Mouse (Mus musculus): Measurements from ENCODE around the gene Prr15l.

The Prr15l gene

DNA sequence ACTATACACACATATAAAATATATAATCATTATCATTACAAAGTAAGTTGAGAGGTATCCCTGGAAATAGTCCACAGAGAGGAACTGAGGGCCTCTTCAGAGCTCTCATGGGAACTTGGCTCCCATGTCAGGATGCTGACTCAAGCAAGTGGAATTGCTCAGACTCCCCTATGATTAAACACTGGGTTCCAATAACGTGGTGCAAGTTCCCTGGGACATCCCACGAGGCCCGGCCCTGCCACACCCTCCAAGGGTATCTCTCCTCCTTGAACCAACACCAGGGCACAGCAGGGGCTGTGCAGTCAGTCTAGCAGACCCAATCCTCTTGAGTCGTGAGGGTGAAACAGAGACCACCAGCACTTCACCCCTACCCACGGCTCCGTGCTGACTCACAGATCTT lies 8.9 kb upstream of the Prr15l start:
- no peak for DNase-seq (ENCODE audit: low spot score in 2 of 2)

DNA sequence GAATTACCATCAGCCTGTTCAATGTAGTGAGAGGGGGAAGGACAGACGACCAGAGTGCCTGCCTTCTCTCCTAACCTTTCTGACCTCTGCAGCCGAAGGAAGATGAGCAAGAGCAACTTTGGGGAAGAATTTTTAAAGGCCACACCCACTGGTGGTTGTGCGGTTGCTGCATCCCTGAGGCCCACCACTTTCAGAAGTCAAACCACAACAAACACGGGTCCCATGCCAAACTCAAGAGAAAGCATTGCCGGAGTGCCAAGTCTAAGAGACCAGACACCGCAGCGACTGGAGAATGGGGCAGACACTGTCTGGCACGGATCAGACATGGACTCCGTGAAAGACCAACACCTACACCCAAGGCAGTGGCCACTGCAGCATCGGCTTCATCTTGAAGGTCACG lies 3.0 kb upstream of the Prr15l start:
- DNase-seq (ENCODE audit: low spot score in 2 of 2) = no peak

DNA sequence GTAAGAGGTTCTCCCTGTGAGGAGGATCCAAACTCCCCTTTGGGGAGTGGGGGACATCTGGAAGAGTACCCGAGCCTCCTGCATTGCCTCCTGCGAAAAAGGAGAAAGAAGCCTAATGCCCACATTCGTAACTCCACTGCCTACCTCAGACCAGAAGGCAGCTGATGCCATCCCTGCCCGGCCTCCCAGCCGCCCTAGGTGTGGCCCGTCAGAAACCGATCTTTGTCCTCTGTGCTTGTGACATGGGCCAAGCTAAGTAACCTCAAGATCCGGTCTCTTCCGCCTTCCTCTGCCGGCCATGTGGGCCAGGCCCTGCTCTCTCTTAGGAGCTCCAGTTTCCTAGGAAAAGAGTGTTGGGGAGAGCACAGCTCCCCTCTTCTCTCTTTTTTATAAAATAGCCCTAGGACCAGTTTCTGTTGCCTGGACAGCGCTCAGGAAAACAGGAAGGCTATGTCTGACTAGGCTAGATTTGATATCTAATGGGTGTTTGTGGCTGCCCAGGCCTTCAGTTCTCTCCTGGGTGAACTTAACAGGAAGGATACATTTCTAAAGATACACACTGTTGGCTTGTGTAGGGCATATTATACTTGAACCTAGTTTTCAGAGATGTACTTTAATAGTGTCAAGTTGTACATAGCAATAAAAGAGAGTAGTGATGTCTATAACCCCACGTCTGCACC lies 2.3 kb upstream of the Prr15l start:
- DNase-seq (ENCODE audit: low spot score in 2 of 2) = no peak

DNA sequence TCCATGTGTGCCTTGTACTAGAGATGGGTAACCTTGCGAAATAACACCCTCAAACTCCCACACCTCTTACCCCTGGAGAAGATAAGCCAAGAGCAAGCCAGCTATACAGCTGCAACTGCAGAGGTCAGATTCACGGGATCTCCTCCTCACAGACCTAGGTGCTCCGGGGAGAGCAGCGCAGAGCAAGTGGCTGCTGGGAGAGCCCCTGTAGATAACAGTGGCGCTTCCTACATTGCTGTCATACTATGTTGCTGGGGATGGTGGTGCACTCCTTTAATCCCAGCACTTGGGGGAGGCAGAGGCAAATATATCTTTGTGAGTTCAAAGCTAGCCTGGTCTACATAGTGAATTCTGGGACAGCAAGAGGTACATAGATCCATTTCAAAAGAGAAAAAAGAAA lies 1.3 kb upstream of the Prr15l start:
- no peak for DNase-seq (ENCODE audit: low spot score in 2 of 2)

DNA sequence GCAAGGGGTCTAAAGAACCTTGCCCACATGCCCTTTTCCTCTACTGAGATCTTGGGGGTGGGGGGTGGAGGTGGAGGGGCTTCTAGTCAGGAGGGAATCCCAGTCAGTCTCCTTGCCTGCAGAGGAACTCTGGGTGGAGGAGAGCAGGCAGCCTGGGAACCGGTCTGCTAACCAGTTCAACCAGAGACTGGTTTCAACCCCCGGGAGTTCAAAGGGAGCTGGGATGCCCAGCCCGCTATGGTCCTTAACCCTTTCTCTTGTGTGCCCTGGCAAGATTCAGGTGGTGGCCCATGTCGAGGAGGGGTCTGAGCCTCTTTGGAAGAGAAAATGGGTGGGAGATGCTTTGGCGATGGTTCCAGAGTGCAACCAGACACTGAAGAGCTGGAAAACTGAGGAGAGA lies 787 bp downstream of the Prr15l start:
- no peak for DNase-seq (ENCODE audit: low spot score in 2 of 2)

DNA sequence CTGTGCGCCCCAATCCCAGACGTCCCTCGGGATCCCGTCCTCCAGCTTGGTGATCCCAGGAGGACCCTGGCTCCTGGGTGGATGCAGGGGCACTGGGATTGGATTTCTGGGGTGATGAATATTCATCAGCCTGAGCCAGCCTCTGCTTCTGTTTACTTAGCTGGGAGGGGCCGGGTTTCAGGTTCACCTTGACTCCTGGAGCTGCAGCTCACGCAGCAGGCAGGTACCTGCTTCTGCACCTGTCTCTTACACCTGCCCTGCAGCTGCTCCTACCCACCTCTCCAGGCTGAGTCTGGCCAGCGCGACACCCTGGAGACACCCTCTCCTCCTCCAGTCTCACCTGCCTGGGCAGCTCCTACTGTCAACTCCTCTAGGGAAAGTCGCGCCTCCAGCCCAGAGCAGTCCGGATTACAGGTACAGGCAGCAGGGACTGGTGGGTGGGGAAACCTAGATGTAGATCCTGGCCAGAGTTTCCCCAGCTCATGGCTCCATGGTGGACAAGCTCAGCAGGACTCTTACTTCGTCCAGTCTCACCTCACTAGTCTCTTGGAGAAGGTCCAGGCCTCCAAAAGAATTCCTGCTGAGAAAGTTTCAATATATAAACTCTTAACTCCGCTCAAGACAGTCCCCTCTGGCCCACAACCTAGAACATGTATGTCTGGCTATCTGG lies 1.3 kb downstream of the Prr15l start:
- no peak for DNase-seq (ENCODE audit: low spot score in 2 of 2)

DNA sequence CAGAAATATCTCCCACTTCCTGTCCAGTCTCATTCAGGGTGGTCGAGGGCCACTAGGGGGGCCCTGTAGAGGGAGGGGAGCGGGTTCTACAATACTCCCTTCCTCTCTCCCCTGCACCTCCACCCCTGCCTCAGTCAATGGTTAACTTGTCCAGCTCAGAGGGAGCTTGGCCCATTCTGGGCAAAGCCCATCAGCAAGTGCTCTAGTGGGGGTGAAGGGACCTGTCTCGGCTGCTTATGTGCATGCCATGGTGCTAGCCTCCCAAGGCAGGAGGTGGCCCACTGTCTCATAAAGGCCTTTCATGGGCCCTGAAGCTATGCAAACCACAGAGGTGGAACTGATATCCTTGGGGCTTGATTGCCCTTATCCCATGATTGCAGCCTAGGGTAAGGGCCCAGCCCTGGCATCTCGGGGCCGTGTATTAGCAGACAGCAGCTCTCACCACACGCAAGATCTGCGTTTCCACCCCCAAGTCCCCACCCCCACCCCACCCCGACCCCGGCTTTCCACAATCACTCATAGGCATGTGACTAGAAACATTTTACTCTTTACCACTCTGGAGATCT lies 1.9 kb downstream of the Prr15l start:
- no peak for DNase-seq (ENCODE audit: low spot score in 2 of 2)

DNA sequence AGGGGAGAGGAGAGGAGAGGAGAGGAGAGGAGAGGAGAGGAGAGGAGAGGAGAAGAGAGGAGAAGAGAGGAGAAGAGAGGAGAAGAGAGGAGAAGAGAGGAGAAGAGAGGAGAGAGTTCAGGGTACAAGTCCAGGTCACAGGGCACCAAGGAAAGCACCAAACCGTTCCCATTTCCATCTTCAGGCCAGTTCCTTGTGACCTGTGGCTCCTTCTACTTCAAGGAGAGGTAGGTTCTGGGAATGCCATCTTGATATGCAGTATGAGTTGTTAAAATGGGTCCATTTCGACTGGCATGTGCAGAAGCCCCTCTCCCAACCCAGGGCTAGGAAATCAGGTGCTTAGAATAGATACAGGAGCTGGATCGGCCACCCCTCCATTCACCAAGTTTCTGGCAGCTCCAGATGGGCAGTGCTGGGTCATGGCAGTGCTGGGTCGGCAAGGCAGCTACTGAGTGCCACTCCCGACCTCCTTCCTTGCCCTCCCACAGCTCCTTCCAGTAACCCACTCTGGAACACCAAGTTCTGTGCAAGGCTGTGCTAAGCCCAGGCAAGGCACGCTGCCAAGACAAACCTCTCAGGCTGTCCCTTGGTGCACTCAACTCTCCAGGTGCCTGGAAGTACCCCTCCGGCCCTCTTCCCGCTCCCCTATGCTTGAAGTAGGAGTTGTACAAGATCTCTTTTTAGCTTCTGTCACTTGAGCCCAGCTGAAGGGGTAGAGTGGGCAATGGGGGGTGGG lies 3.6 kb downstream of the Prr15l start:
- no peak for DNase-seq (ENCODE audit: low spot score in 2 of 2)

DNA sequence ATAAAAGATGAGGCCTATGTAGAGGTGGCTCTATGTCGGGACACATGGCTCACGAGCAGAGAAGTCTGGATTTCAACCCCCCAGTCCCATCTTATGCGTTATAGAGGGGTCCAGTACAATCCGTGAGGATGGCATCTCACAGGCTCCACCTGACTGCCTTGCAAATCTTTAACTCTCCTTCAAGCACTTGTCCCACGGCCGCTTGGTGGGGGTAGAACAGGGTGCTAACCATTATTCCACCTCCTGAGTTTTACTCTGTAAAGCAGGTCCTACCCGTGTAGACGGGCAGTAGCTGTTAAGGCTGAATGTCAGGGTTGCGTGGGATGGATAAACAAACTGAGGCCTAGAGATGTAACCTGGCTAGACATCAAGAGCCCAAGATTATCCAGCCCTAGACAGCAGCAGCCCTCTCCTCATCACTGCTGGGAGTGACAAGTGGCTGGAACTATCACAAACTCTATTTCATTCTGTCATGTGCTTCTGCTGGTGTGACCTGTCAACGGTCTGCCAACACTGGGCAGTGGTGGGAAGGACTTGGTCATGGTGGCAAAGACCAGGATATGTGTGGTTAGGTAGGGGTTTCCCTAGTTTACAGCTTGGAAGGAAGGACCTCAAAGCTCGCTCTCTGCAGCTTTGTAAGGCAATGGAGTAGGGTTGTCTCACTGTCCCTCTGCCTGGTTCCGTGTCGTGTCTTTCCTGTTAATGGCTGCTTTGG lies 5.8 kb downstream of the Prr15l start:
- DNase-seq (ENCODE audit: low spot score in 2 of 2) = no peak

DNA sequence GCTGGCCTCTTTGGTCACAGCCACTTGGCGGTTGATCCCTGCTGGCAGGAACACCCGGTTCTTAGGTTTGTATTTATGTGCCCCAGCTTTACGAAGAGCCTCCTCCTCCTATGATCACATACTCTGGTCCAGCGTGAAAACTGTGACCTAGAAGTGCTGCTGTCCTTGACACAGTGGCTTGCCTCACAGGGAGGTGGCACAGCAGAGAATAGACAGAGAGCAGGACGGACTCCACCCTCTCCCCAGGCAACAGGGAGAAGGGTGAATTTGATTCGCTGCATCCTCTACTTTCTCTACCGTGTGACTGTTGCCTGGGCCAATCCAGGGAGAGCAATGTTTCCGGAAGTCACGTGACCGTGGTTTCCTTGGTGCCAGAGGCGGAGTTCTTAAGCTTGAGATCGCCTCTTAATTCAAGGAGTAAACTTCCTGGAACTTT lies 7.0 kb downstream of the Prr15l start:
- DNase-seq (ENCODE audit: low spot score in 2 of 2) = peak; percentile 57 to 70

DNA sequence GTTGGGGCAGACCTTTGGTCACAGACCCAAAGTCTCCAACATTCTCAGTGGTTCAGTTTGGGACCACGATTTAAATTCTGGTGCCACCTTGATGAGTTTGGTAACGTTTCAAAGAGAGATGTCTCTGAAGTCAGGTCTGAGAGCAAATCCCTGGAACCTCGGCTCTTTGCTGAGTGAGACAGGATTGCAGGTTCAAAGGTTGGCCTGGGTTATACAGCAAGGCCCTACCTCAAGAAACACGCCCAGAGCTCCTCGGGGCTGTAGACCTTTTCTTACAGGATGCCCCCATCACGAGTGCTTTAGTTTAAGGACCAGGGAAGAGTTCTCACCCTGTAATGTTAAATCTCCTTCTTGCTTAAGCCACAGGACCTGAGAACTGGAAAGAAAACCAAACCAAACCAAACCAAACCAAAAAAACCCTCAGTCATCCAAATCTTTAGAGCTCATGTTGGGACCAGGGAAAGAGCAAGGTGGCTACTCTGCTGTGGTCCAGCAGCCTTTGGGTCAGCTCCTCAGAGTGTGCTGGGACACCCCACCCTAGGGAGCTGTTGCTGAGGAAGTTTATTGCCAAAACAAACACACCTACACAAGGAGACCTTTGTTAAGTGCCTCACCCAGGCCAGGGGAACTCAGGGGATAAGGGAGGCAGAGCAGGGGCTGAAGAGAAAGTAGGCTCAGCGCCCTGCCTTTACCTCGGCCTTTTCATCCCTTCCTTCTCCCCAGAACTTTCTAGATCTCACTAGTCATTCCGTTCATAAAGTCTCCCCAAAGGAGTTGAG lies 8.2 kb downstream of the Prr15l start:
- DNase-seq (ENCODE audit: low spot score in 2 of 2) = no peak

DNA sequence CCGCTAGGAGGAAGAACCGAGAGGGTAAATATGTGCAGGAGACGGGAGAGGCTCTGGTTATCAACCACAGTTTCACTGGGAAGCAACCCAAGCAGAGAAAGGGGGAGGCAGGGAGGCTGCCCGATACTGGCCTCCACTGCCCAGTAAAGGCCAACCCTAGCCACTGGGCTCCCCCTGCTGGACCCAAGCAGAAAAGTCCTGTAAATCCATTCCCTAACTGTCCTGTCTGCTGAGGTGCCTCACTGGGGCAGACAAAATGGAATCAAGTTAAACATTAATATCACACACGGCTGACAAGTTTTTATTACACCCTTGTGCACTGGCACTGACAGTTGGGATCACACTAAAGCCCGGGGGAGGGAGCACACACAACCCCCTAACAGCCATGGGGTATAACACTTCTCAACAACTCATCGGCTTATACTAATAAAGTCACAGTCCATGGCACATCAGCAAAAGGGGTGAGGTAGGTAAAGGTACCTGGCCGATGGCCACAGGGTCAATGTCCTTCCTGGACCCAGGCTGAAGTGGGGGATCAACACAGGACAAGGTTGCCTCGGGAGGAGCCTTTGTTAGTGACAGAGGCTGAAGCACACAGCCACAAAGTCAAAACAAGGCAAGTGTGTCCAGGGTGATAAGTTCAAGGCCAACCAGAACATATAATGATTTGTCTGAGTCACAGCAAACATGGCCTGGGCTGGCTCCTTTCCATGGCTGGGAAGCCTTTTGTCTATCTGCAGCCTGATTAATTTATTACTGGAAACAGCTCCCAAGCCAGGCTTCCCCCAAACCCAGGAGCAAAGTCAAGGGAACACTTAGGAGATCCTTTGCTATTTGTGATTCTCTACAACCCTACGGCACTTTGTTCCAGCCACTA lies 9.9 kb downstream of the Prr15l start:
- DNase-seq (ENCODE audit: low spot score in 2 of 2) = peak; percentile 26 to 50

DNA sequence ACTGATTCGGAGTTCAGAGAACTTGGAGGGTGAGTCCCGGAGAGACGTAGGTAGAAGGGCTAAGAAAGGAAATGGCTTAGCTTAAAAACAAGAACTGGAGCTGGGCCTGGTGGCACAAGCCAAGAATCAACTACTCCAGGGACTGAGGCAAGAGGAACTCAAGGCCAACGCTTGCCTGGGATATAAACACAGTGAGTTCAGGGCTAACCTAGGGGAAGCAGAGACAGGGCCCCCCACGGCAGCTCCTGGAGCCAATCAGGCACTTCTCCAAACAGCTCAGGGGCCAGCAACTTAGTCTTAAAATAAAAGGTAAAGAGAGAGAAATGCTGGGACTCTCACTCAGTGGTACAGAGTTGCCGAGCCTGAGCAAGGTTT lies 10.5 kb downstream of the Prr15l start:
- DNase-seq (ENCODE audit: low spot score in 2 of 2) = no peak

DNA sequence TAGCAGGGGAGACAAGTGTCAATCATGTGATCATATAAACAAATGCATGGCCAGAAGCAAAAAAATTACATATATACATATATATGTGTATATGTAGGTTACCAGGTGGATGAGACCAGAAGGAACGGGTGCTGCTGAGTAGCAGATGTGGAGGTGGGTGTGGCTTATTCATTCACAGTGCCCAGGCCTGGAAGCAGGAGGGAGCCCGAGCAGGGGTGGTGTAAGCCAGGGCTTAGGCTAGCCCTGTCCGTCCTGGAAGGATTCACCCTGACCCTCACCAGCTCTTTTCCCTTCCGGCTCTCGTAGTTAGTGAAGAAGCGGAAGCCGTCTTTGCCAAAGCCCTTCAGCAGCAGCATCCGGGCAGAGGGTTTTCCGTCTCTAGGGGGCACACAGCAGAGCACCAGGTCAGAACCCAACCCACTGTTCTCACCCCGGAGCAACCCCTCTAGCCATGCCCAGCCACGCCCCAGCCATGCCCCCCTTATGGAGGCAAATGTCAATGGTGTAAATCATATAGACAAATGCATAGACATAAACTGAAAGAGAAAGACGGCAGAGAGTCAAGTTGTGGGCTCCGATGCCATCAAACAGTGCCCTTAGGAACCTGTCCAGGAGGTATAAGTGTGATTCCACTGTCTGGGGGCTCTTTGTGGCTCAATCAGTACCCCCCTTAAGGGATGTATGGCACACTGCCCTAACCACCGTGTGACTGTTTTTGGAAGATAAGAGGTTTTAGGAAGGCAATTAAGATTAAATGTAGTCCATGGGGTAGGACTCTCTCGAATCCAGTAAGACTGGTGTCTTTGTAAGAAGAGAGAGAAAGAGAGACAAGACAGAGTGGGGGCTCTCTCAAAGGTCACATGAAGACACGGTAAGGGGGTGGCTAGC lies 12.9 kb downstream of the Prr15l start:
- peak; percentile 29 to 61 for DNase-seq (ENCODE audit: low spot score in 2 of 2)

DNA sequence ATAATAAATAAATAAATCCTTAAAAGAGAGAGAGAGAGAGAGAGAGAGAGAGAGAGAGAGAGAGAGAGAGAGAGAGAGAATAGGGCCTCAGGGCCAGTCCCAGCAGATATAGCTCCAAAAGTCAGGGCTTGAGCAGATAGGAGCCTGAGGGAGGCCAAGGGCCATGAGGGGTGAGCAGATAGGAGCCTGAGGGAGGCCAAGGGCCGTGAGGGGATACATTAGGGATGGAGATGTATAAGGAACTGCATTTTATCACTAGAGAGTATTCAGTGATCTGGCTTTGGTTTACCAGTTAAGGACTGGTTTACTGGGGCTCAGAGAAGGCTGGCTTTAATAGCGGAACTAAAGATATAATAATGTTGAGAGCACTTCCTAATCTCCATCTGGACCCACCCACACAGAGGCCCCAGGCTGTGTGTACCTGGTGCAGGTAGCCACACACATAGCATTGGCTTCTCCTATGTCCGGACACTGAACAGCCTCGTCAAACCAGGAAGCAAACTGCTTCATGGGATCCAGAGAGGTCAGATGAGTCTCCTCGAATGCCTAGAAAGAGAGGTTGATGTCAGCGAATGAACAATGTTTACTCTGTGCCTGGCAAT lies 14.2 kb downstream of the Prr15l start:
- DNase-seq (ENCODE audit: low spot score in 2 of 2) = peak in 1 of 2 experiments; percentile 46

DNA sequence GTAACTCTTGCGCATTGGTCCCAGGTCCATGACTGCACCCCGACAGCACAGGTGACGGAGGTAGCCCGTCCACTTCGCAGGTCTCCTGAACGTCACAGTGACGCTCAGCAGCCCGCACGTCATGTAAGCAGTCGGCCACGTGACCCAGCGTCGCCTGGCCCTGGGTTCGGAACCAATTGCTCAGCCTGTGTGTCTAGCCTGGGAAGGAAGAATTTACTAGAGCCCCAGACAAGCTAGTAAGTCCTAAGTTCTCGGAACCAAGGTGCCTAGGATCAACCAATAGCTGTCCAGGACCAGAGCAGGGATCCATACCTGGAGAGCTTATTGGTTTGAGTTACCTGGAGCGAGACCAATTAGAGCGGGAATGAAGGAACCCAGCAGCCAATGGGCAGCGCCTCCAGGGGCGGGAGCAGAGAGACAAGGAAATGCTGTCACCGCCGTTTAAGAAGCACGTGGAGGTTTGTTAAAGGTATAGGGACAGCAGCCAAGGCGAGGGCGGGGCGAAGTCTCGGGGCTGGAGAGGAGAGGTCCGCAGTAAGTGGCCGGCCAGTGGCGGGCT lies 15.9 kb downstream of the Prr15l start, which contains the start of gene Pnpo:
TSS of gene Pnpo (minus strand) at position 241 of the 559 bp plus-strand sequence.
- DNase-seq (ENCODE audit: low spot score in 2 of 2) = peak; percentile 93 to 95

DNA sequence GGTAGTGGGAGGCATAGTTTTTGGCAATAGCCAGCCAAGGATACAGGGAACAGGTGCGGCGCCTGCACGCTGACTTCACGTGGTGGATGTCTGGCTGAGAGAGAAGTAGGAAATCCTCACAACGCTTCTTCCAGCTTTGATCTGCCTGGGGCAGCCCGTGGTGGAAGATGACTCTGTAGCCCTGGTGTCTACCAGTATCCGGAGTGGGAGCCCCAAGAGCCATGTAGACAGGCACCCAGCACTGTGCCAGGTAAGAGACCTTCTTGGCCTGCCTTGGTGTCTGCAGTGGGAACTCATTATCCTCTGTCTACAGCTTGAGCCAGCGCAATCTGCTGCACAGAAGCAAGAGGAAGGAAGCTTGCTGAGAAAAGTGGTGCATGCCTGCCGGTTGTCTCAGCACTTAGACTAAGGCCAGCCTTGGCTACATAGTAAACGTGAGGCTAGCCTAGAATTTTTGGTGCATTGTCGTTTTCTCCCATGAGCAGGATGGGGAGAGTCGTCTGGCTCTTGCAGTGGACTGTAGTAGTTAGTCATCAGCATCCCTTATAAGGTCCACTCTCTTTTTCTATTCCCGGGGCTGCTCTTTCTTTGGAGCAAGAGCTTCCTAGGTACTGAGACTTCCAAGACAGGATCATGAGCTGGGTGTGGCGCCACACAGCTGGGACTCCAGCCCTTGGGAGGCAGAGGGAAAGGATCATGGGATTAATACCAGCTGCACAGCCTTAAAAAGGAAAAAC lies 17.1 kb downstream of the Prr15l start:
- no peak for DNase-seq (ENCODE audit: low spot score in 2 of 2)

DNA sequence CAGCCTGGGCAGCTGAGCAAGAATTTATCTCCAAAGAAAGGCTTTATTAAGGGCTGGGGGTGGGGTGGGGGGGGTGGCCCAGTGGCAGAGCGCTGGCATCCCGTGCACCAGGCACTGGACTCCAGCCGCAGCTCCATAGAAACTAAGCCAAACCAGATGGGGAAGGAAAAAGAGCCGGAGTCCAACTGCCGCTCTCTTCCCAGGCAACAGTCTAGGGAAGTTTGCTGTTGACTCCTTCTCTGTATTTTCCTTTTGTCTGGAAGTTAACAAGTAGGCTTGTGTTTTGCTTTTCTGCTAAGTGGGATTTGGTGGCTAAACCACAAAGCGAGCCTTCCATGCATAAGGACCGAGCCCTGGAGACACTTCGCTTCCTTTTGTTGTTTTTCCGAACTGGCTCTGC lies 18.6 kb downstream of the Prr15l start:
- DNase-seq (ENCODE audit: low spot score in 2 of 2) = no peak

Data from spleen, postnatal 36 days (tissue).